Mouse (Mus musculus) kidney, adult 2 months (tissue): ENCODE data around the gene Tas2r135. TPM values are rescaled to one million over a fixed set of nuclear protein-coding genes. Genes with fewer than 3 reads are reported as not detected.

ENCODE experiments used
- DNase-seq: peaks from one replicate; pipeline ENCODE4 v3.0.0; 2021
- H3K27ac ChIP-seq: fragments of 200-500 bp; 2 replicates; pipeline ENCODE4 v1.5.1; 2012; ENCODE audit warnings: low read depth, low read length, control low read depth, inconsistent platforms; ENCODE audit not compliant: insufficient read depth
- H3K27me3 ChIP-seq: fragments of 200-500 bp; replicated peaks from 2 replicates; pipeline ENCODE4 v1.6.1; 2012; ENCODE audit warnings: mild to moderate bottlenecking, moderate library complexity, low read length, inconsistent platforms; ENCODE audit not compliant: control insufficient read depth, insufficient read depth
- H3K36me3 ChIP-seq: fragments of 200-500 bp; 2 replicates; pipeline ENCODE4 v1.6.1; 2012; ENCODE audit warnings: mild to moderate bottlenecking, moderate library complexity, low read length, inconsistent platforms; ENCODE audit not compliant: control insufficient read depth, insufficient read depth
- H3K4me1 ChIP-seq: fragments of 200-500 bp; 2 replicates; pipeline ENCODE4 v1.6.1; 2011; ENCODE audit warnings: low read length; ENCODE audit not compliant: control insufficient read depth, insufficient read depth
- H3K4me3 ChIP-seq: fragments of 200-500 bp; 2 replicates; pipeline ENCODE4 v1.5.1; 2011; ENCODE audit warnings: mild to moderate bottlenecking, low read depth, low read length, control low read depth; ENCODE audit not compliant: insufficient read depth
- CTCF ChIP-seq: fragments of 200-500 bp; conservative IDR thresholded peaks from 2 replicates; pipeline ENCODE4 v1.5.1; 2011; ENCODE audit warnings: low read depth, mild to moderate bottlenecking, control low read depth, low read length, moderate library complexity, mixed read lengths; ENCODE audit not compliant: insufficient read depth, insufficient read length
- POLR2A ChIP-seq: fragments of 200-500 bp; IDR thresholded peaks from one replicate; pipeline ENCODE4 v1.6.1; 2011; ENCODE audit warnings: low read depth, low read length, control low read depth
- WGBS: fragments of 180-500 bp; shearing (Covaris S2); methylation state at CpG from one replicate; pipeline ENCODE4 v1.1.7; 2018; 5-methylcytosine and 5-hydroxymethylcytosine counted together
- polyA plus RNA-seq: library from polyadenylated mRNA; depleted of rRNA; stranded (reverse); fragments of >200 nt; gene quantifications from 2 replicates; pipeline ENCODE4 v1.2.3, GENCODE M21; 2012

Tas2r135 gene
- polyA plus RNA-seq, 1 experiment: not detected

DNA sequence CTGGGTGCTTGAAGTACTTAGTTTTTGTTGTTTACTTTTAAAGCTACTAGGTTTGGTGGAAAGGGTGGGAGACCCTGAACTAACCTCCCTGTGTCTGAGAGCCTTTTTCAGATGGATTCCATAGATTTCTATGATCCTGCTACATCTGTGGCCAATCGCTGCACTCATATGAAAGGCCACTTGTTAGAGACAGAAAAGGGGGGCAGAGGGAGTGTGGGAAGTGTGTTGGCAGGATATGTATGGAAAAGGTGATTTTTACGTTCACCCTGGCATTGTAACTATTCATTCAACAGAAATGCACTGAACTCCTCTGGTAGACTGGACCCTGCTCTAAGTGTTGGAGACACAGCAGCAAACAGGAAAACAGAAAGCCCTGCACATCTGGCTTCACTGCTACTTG, 24.0 kb upstream of the Tas2r135 start:
- Histone ChIP-seq H3K4me3 (no peak overlapping the region), H3K27ac (no peak overlapping the region), H3K36me3 (no peaks in the 10 kb centered on the region), H3K4me1 (peaks cover 4% of the 10 kb centered on the region; the same call in 1 of the 2 replicates), H3K27me3 (no peaks in the 10 kb centered on the region; the same call in 1 of the 2 replicates)
- no peak for DNase-seq
- 82% methylated on average over 2 of the region's 2 CpGs for WGBS
- no peak for TF ChIP-seq CTCF

DNA sequence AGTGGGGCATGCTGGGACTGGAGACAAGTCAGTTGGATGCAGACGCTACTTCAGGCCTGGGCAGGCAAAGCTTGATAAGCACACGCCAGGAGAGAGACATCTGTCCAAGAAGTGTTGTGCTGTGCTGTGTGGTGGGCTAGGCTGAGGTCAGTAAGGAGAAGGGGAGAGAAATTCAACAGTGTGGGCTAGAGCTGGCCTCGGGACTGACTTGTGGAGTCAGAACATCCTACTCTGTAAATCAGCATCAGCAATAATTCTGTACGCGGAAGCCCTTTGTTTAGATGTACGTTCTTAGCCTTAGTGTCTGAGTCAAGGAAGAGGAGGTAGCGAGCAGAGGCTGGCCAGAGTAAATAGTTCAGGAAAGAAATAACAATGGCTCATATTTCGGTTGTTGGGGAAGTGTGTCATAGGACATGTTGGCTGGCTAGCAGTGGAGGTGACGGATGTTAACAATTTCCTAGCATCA, 23.3 kb upstream of the Tas2r135 start:
- peaks cover 4% of the 10 kb centered on the region; the same call in 1 of the 2 replicates for H3K4me1 ChIP-seq
- no peak for TF ChIP-seq CTCF
- TF ChIP-seq POLR2A: no peak
- H3K27ac ChIP-seq: peak overlapping the region; percentile 78; the same call in 1 of the 2 replicates
- WGBS: 35% methylated on average over 9 of the region's 9 CpGs
- DNase-seq: peak; percentile 71
- H3K36me3 ChIP-seq: no peaks in the 10 kb centered on the region
- H3K4me3 ChIP-seq: no peak overlapping the region
- H3K27me3 ChIP-seq: no peaks in the 10 kb centered on the region; the same call in 1 of the 2 replicates

GRCm38 (mm10) chr6:42383360-42383759, 21.9 kb upstream of the Tas2r135 start:
- no peak overlapping the region for H3K4me3 ChIP-seq
- 92% methylated on average over 5 of the region's 5 CpGs for WGBS

DNA sequence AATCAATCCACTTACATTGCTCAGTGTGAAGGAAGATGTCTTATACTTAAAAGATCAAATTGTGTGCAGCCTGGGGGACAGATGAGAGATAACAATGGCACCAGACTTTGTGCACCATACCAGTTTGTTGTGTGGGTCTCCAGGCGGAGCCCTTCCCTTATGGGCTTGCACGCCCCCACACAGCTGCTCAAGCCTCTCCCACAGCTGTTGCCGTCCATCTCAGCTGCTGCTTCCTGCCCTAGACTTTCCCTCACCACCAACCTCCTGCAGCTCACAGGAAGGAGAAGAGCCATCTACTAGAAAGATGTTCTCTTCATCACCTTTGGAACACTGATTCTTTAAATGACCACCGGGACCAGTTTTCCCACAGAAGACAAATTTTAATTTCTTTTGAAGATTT, 19.6 kb upstream of the Tas2r135 start:
- H3K36me3 ChIP-seq: no peaks in the 10 kb centered on the region

More at GRCm38 (mm10) chr6:42383360-42383759, 21.9 kb upstream of the Tas2r135 start:
- peaks cover 4% of the 10 kb centered on the region; the same call in 1 of the 2 replicates for H3K4me1 ChIP-seq
- TF ChIP-seq CTCF (no peak), POLR2A (no peak)
- no peak overlapping the region for H3K27ac ChIP-seq
- DNase-seq: no peak
- no peaks in the 10 kb centered on the region; the same call in 1 of the 2 replicates for H3K27me3 ChIP-seq
- no peaks in the 10 kb centered on the region for H3K36me3 ChIP-seq

DNA sequence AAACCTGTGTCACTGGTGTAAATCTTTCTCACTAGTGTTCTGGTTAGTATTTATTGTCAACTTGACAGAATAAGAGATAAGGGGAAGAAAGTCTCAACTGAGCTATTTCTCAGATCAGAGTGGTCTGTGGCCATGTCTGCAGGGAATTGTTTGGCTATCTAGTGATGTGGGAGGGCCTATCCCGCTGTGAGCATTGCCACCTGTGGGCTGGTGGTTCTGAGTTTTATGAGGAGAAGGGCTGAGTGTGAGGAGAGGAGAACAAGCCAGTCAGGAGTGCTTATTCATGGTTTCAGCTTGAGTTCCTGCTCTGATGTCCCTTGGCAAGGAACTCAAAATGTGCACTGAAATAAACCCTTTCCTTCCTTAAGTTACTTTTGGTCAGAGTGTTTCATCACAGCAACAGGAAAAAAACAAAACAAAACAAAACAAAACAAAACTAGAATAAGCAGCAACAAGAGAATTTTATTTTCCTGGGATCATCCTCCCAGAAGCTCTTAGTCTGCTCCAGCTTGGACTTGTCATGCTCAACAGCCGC, 13.4 kb upstream of the Tas2r135 start:
- DNase-seq: peak; percentile 30
- Histone ChIP-seq H3K27ac (peak overlapping the region; percentile 43; the same call in 1 of the 2 replicates), H3K36me3 (no peaks in the 10 kb centered on the region), H3K4me3 (no peak overlapping the region), H3K4me1 (peaks cover 3% of the 10 kb centered on the region; the same call in 1 of the 2 replicates), H3K27me3 (no peaks in the 10 kb centered on the region)
- WGBS: 26% methylated on average over 2 of the region's 2 CpGs
- TF ChIP-seq CTCF (no peak), POLR2A (no peak)

More for the DNA sequence above, 19.6 kb upstream of the Tas2r135 start:
- 69% methylated on average over 4 of the region's 4 CpGs for WGBS
- Histone ChIP-seq H3K27me3 (no peaks in the 10 kb centered on the region; the same call in 1 of the 2 replicates), H3K4me3 (no peak overlapping the region), H3K27ac (no peak overlapping the region), H3K4me1 (peaks cover 4% of the 10 kb centered on the region; the same call in 1 of the 2 replicates)
- TF ChIP-seq CTCF (no peak), POLR2A (no peak)
- no peak for DNase-seq

DNA sequence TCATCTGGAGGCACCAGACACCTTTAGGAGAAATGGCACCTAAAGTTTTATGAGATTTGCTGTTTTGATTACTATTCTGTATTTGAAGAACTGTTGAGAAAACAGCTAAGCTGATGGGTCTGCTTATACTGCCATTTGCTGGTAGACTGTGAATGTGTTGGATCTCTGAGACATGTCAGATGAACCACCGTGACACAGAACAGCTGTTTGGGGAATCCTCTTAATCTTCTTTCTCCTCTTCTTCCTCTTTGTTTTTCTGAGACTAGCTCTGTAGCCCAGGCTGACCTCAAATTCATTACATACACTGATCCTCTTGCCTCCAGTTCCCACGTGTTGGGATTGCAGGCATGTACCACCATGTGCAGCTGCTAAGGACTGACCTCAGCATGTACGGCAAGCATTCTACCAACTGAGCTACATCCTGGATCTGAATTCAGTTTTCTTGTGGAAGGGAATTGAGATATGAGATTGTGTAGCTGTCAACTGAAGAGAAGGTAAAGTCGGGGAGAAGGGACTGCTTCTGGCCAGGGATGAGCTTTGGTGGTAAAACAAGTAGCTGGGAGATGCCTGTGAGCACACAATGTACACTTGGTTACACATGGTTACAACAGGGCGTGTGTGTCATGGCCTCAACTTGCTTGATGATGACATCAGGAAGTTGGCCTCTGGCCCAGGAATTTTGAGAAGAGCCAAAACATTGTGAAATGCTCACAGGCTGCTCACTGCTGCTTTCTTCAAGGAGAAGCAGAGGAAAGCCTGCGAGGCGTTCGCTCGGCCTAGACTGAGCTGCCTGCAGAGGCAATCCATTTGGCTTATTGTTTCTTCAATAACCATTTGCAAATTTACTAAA, 9.0 kb upstream of the Tas2r135 start:
- peaks cover 3% of the 10 kb centered on the region; the same call in 1 of the 2 replicates for H3K4me1 ChIP-seq
- 46% methylated on average over 9 of the region's 9 CpGs for WGBS

More for the DNA sequence above, 9.0 kb upstream of the Tas2r135 start:
- TF ChIP-seq CTCF (no peak), POLR2A (no peak)
- no peak overlapping the region for H3K4me3 ChIP-seq
- H3K27me3 ChIP-seq: no peaks in the 10 kb centered on the region
- H3K27ac ChIP-seq: peak overlapping the region; percentile 54
- DNase-seq: peak; percentile 93
- H3K36me3 ChIP-seq: no peaks in the 10 kb centered on the region
